Mouse (Mus musculus): ENCODE measurements around the gene Hras. TPM values are rescaled to one million over a fixed set of nuclear protein-coding genes. Genes with fewer than 3 reads are reported as not detected.

The Hras gene
- polyA plus RNA-seq, 1 experiment from 2014 or later: 97.4 TPM

DNA sequence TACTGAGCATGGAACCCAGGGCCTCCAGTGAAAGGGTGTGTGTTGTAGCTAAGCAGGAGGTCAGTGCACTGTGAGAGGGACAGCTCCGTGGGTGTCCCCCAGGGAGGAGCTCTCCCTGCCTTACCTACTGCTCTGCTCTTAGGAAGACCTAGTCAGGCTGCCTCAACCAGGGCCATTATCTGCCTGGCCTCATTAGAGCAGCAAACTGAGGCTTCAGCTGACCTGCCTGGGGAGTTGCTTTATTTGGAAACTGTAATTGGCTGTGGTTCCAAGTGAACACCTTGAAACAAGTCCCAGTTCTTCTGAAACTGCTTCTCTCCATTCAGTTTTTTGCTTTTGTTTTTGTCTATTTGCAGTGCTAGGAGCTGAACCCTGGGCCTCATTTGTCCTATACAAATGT lies 48.4 kb downstream of the Hras start:
- Histone ChIP-seq H3K4me3 (ENCODE audit: low read depth, low read length) (no peak overlapping the region), H3K27me3 (ENCODE audit: insufficient read depth, low read length) (no peaks in the 10 kb centered on the region), H3K9me3 (ENCODE audit: low read depth, low read length) (no peaks in the 10 kb centered on the region), H3K36me3 (ENCODE audit: insufficient read depth) (peaks cover 48% of the 10 kb centered on the region), H3K4me2 (no peak overlapping the region), H3K4me1 (ENCODE audit: insufficient read depth) (no peaks in the 10 kb centered on the region), H3K27ac (ENCODE audit: low read depth) (no peak overlapping the region), H3K9ac (no peak overlapping the region)
- WGBS: 64% methylated on average over 1 of the region's 1 CpGs
- ATAC-seq (ENCODE audit: insufficient read depth) (no peak), DNase-seq (no peak)
- no peak for TF ChIP-seq CTCF (IDR thresholded peaks at IDR 0.05; ENCODE audit: low read depth)

DNA sequence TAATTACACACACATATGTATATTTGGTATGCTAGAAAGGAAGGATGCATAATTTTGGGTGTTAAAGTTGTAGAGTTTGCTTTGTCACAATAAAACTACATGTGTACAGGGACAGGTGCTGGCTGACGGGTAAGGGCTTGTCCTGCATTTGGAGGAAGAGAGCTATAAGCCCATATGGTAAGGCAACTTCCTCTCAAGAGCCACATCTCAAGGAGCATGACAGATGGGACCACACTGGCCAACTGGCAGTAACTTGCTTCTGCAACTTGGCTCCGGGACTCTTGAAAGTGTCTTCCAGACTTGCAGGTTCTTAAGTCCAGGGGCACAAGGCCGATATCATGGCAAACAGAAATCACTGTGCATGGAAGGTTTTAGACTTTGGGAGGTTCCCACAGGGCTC lies 49.2 kb downstream of the Hras start:
- Histone ChIP-seq H3K4me1 (ENCODE audit: insufficient read depth) (no peaks in the 10 kb centered on the region), H3K9ac (no peak overlapping the region), H3K4me3 (ENCODE audit: low read depth, low read length) (no peak overlapping the region), H3K9me3 (ENCODE audit: low read depth, low read length) (no peaks in the 10 kb centered on the region), H3K27ac (ENCODE audit: low read depth) (no peak overlapping the region), H3K27me3 (ENCODE audit: insufficient read depth, low read length) (no peaks in the 10 kb centered on the region), H3K4me2 (no peak overlapping the region), H3K36me3 (ENCODE audit: insufficient read depth) (peaks cover 48% of the 10 kb centered on the region)
- 84% methylated on average over 3 of the region's 3 CpGs for WGBS
- ATAC-seq (ENCODE audit: insufficient read depth) (no peak), DNase-seq (no peak)
- TF ChIP-seq CTCF (IDR thresholded peaks at IDR 0.05; ENCODE audit: low read depth): no peak

DNA sequence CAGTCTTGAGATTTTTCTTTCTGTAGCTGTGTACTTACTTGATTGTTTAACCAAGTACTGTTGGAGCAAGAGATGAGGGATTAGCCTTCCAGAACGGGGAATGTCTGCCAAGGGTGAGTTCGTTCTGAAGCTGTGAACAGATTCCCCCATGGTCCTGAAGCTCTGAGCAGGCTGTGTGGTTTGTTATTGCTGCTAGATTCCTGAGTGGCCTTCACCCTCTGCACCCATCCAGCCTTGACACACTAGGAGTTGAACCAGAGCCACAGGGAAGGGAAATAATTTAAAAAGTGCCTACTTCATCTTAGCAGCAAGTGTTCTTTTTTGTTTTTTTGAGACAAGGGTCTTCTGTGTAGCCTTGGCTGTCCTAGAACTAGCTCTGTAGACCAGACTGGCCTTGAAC lies 49.9 kb downstream of the Hras start:
- H3K4me1 ChIP-seq (ENCODE audit: insufficient read depth): no peaks in the 10 kb centered on the region
- H3K4me3 ChIP-seq (ENCODE audit: low read depth, low read length): no peak overlapping the region
- DNase-seq (no peak), ATAC-seq (ENCODE audit: insufficient read depth) (no peak)
- no peak overlapping the region for H3K27ac ChIP-seq (ENCODE audit: low read depth)
- no peaks in the 10 kb centered on the region for H3K27me3 ChIP-seq (ENCODE audit: insufficient read depth, low read length)
- no peaks in the 10 kb centered on the region for H3K9me3 ChIP-seq (ENCODE audit: low read depth, low read length)
- TF ChIP-seq CTCF (IDR thresholded peaks at IDR 0.05; ENCODE audit: low read depth): no peak
- WGBS: 67% methylated on average over 2 of the region's 2 CpGs
- H3K36me3 ChIP-seq (ENCODE audit: insufficient read depth): peaks cover 52% of the 10 kb centered on the region
- H3K9ac ChIP-seq: no peak overlapping the region
- no peak overlapping the region for H3K4me2 ChIP-seq

DNA sequence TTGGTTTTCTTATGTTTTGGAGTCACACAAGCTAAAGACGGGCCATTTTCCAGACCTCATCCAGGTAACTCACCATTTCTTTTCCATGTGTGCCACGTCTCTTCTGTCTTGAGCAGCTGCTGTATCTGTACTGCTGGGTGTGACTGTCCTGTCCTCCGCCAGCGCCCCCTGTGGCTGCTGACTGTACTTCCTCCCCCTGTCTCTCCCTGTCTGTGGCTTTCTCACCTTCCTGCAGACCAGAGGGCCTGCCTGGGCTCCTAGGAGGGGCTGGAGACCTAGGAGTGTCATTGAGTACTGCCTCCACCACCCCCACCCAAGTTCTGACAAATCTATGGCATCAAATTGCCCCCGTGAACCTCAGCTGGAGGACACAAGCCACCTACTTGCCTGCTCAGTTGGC lies 50.7 kb downstream of the Hras start:
- Histone ChIP-seq H3K4me2 (no peak overlapping the region), H3K4me1 (ENCODE audit: insufficient read depth) (no peaks in the 10 kb centered on the region), H3K9me3 (ENCODE audit: low read depth, low read length) (no peaks in the 10 kb centered on the region), H3K27me3 (ENCODE audit: insufficient read depth, low read length) (no peaks in the 10 kb centered on the region), H3K4me3 (ENCODE audit: low read depth, low read length) (no peak overlapping the region), H3K9ac (no peak overlapping the region; the same call in 1 of the 2 replicates), H3K27ac (ENCODE audit: low read depth) (no peak overlapping the region), H3K36me3 (ENCODE audit: insufficient read depth) (peaks cover 56% of the 10 kb centered on the region)
- peak; percentile 26 for DNase-seq
- TF ChIP-seq CTCF (IDR thresholded peaks at IDR 0.05; ENCODE audit: low read depth): peak; percentile 63
- no peak for ATAC-seq (ENCODE audit: insufficient read depth)
- WGBS: 50% methylated on average over 5 of the region's 5 CpGs

DNA sequence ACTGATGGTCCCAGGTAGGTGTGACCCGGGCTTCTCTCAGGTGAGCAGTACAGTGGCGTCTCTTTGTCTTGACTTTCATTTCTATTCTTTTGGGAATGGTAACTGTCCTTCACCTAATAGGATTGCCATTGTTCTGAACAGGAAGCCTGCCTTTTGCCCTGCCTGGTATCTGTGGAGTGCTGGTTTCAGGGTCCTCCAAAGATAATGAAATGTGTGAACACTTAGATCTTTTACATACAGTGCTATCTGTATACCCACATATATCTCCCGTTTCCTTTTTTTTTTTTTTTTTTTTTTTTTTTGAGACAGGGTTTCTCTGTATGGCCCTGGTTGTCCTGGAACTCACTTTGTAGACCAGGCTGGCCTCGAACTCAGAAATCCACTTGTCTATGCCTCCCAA lies 52.5 kb downstream of the Hras start:
- TF ChIP-seq CTCF (IDR thresholded peaks at IDR 0.05; ENCODE audit: low read depth): no peak
- no peak overlapping the region for H3K9ac ChIP-seq
- ATAC-seq (ENCODE audit: insufficient read depth) (no peak), DNase-seq (no peak)
- H3K4me3 ChIP-seq (ENCODE audit: low read depth, low read length): no peak overlapping the region
- no peak overlapping the region for H3K27ac ChIP-seq (ENCODE audit: low read depth)
- 87% methylated on average over 4 of the region's 4 CpGs for WGBS
- H3K36me3 ChIP-seq (ENCODE audit: insufficient read depth): peaks cover 66% of the 10 kb centered on the region
- no peak overlapping the region for H3K4me2 ChIP-seq
- H3K27me3 ChIP-seq (ENCODE audit: insufficient read depth, low read length): no peaks in the 10 kb centered on the region
- H3K4me1 ChIP-seq (ENCODE audit: insufficient read depth): no peaks in the 10 kb centered on the region
- H3K9me3 ChIP-seq (ENCODE audit: low read depth, low read length): no peaks in the 10 kb centered on the region

MicroRNAs encoded within 50 kb of the gene (microRNA counts, 519-probe panel; counts per million panel counts)
- 3,389 counts per million, percentile 67 among the panel's probes with 10 or more counts for microRNA mmu-miR-210

Small RNA genes within 50 kb of the gene (microRNA-seq; reads per million reads assigned to microRNA genes)
- gene Mir210 (ENCODE audit: borderline number of aligned reads): 553 reads per million, percentile 67 among the genes with 10 or more reads in this experiment

Other genes starting within 250 kb of the Hras start
- gene Ifitm5, start 243.7 kb downstream of the Hras start, polyA plus RNA-seq (2014; fragmentation: Nextera tagmentation; extraction: Ambion mirVana): 1.0 and 1.3 TPM in 2 replicates
- not detected in 2 replicates for gene Gm45717, start 238.1 kb downstream of the Hras start, polyA plus RNA-seq (2014; fragmentation: Nextera tagmentation; extraction: Ambion mirVana)
- gene Ifitm2, start 238.0 kb downstream of the Hras start, polyA plus RNA-seq (2014; fragmentation: Nextera tagmentation; extraction: Ambion mirVana): 1,035 and 1,087 TPM in 2 replicates
- 35.4 and 42.5 TPM in 2 replicates for gene Ifitm1, start 226.8 kb downstream of the Hras start, polyA plus RNA-seq (2014; fragmentation: Nextera tagmentation; extraction: Ambion mirVana)
- 164 and 183 TPM in 2 replicates for gene Ifitm3, start 183.2 kb downstream of the Hras start, polyA plus RNA-seq (2014; fragmentation: Nextera tagmentation; extraction: Ambion mirVana)
- 0.49 and 1.1 TPM in 2 replicates for gene Ifitm6, start 176.1 kb downstream of the Hras start, polyA plus RNA-seq (2014; fragmentation: Nextera tagmentation; extraction: Ambion mirVana)
- gene Gm17387, start 164.9 kb downstream of the Hras start, polyA plus RNA-seq (2014; fragmentation: Nextera tagmentation; extraction: Ambion mirVana): not detected in 2 replicates
- gene B4galnt4, start 132.9 kb downstream of the Hras start, polyA plus RNA-seq (2014; fragmentation: Nextera tagmentation; extraction: Ambion mirVana): 5.6 and 7.1 TPM in 2 replicates
- 7.5 and 8.7 TPM in 2 replicates for gene Pkp3, start 115.8 kb downstream of the Hras start, polyA plus RNA-seq (2014; fragmentation: Nextera tagmentation; extraction: Ambion mirVana)
- gene Sigirr, start 93.4 kb downstream of the Hras start, polyA plus RNA-seq (2014; fragmentation: Nextera tagmentation; extraction: Ambion mirVana): 7.8 and 9.8 TPM in 2 replicates
- gene Ano9, start 76.2 kb downstream of the Hras start, polyA plus RNA-seq (2014; fragmentation: Nextera tagmentation; extraction: Ambion mirVana): 4.2 and 4.3 TPM in 2 replicates
- gene Ptdss2, start 71.6 kb downstream of the Hras start, polyA plus RNA-seq (2014; fragmentation: Nextera tagmentation; extraction: Ambion mirVana): 50.6 and 57.7 TPM in 2 replicates
- 124 and 130 TPM in 2 replicates for gene Rnh1, start 21.1 kb downstream of the Hras start, polyA plus RNA-seq (2014; fragmentation: Nextera tagmentation; extraction: Ambion mirVana)
- 3.8 and 4.3 TPM in 2 replicates for gene Lrrc56, start 152 bp upstream of the Hras start, polyA plus RNA-seq (2014; fragmentation: Nextera tagmentation; extraction: Ambion mirVana)
- 0.74 and 1.4 TPM in 2 replicates for gene Lmntd2, start 20.1 kb upstream of the Hras start, polyA plus RNA-seq (2014; fragmentation: Nextera tagmentation; extraction: Ambion mirVana)
- 38.9 and 41.1 TPM in 2 replicates for gene Rassf7, start 21.9 kb upstream of the Hras start, polyA plus RNA-seq (2014; fragmentation: Nextera tagmentation; extraction: Ambion mirVana)
- 80.7 and 85.4 TPM in 2 replicates for gene Phrf1, start 34.8 kb upstream of the Hras start, polyA plus RNA-seq (2014; fragmentation: Nextera tagmentation; extraction: Ambion mirVana)
- gene Irf7, start 72.5 kb upstream of the Hras start, polyA plus RNA-seq (2014; fragmentation: Nextera tagmentation; extraction: Ambion mirVana): 1.0 and 1.9 TPM in 2 replicates
- gene Cdhr5, start 82.8 kb upstream of the Hras start, polyA plus RNA-seq (2014; fragmentation: Nextera tagmentation; extraction: Ambion mirVana): not detected in 2 replicates
- gene Sct, start 85.1 kb upstream of the Hras start, polyA plus RNA-seq (2014; fragmentation: Nextera tagmentation; extraction: Ambion mirVana): 2.2 and 5.1 TPM in 2 replicates
- 1.0 and 1.4 TPM in 2 replicates for gene Drd4, start 98.0 kb upstream of the Hras start, polyA plus RNA-seq (2014; fragmentation: Nextera tagmentation; extraction: Ambion mirVana)
- 69.8 and 74.2 TPM in 2 replicates for gene Deaf1, start 133.7 kb upstream of the Hras start, polyA plus RNA-seq (2014; fragmentation: Nextera tagmentation; extraction: Ambion mirVana)
- 28.8 and 30.3 TPM in 2 replicates for gene Tmem80, start 133.7 kb upstream of the Hras start, polyA plus RNA-seq (2014; fragmentation: Nextera tagmentation; extraction: Ambion mirVana)
- gene Eps8l2, start 144.9 kb upstream of the Hras start, polyA plus RNA-seq (2014; fragmentation: Nextera tagmentation; extraction: Ambion mirVana): 20.0 and 22.4 TPM in 2 replicates
- 241 and 257 TPM in 2 replicates for gene Taldo1, start 198.2 kb upstream of the Hras start, polyA plus RNA-seq (2014; fragmentation: Nextera tagmentation; extraction: Ambion mirVana)
- 48.5 and 49.1 TPM in 2 replicates for gene Gatd1, start 220.1 kb upstream of the Hras start, polyA plus RNA-seq (2014; fragmentation: Nextera tagmentation; extraction: Ambion mirVana)
- not detected in 2 replicates for gene Cend1, start 235.5 kb upstream of the Hras start, polyA plus RNA-seq (2014; fragmentation: Nextera tagmentation; extraction: Ambion mirVana)
- gene Slc25a22, start 243.9 kb upstream of the Hras start, polyA plus RNA-seq (2014; fragmentation: Nextera tagmentation; extraction: Ambion mirVana): 27.6 and 30.1 TPM in 2 replicates

All from lung, embryonic 14.5 days (tissue).